Mouse (Mus musculus) ES-E14 (cell line): ENCODE results near the gene Arid5b.

Experiments used
- CHD2 ChIP-seq: IDR thresholded peaks from 2 replicates; pipeline ENCODE4 v1.6.1; 2014; ENCODE audit warnings: mild to moderate bottlenecking, low read depth, low read length, inconsistent platforms
- HCFC1 ChIP-seq: IDR thresholded peaks from 2 replicates; pipeline ENCODE4 v1.6.1; 2012; ENCODE audit warnings: low read length, inconsistent platforms, borderline replicate concordance; ENCODE audit not compliant: insufficient read depth
- MAFK ChIP-seq: IDR thresholded peaks from 2 replicates; pipeline ENCODE4 v1.6.1; 2014; ENCODE audit warnings: mild to moderate bottlenecking, low read depth, low read length, inconsistent platforms; ENCODE audit not compliant: insufficient read depth
- ZC3H11A ChIP-seq: IDR thresholded peaks from 2 replicates; pipeline ENCODE4 v1.6.1; 2012; ENCODE audit warnings: low read depth, mild to moderate bottlenecking, inconsistent platforms, low read length, borderline replicate concordance
- ZNF384 ChIP-seq: IDR thresholded peaks from 2 replicates; pipeline ENCODE4 v1.6.1; 2012; ENCODE audit warnings: low read depth, low read length, inconsistent platforms

GRCm38 (mm10) chr10:68177697-68178485, 100.6 kb downstream of the Arid5b start:
- no peak for TF ChIP-seq CHD2
- TF ChIP-seq ZC3H11A = no peak
- no peak for TF ChIP-seq ZNF384
- no peak for TF ChIP-seq HCFC1
- TF ChIP-seq MAFK = no peak
